Mouse (Mus musculus) kidney, adult 2 months (tissue): ENCODE results near the gene Strn4.

Experiments used
- CTCF ChIP-seq: fragments of 200-500 bp; conservative IDR thresholded peaks from 2 replicates; pipeline ENCODE4 v1.5.1; 2011; ENCODE audit warnings: low read depth, mild to moderate bottlenecking, control low read depth, low read length, moderate library complexity, mixed read lengths; ENCODE audit not compliant: insufficient read depth, insufficient read length
- POLR2A ChIP-seq: fragments of 200-500 bp; IDR thresholded peaks from one replicate; pipeline ENCODE4 v1.6.1; 2011; ENCODE audit warnings: low read depth, low read length, control low read depth

DNA sequence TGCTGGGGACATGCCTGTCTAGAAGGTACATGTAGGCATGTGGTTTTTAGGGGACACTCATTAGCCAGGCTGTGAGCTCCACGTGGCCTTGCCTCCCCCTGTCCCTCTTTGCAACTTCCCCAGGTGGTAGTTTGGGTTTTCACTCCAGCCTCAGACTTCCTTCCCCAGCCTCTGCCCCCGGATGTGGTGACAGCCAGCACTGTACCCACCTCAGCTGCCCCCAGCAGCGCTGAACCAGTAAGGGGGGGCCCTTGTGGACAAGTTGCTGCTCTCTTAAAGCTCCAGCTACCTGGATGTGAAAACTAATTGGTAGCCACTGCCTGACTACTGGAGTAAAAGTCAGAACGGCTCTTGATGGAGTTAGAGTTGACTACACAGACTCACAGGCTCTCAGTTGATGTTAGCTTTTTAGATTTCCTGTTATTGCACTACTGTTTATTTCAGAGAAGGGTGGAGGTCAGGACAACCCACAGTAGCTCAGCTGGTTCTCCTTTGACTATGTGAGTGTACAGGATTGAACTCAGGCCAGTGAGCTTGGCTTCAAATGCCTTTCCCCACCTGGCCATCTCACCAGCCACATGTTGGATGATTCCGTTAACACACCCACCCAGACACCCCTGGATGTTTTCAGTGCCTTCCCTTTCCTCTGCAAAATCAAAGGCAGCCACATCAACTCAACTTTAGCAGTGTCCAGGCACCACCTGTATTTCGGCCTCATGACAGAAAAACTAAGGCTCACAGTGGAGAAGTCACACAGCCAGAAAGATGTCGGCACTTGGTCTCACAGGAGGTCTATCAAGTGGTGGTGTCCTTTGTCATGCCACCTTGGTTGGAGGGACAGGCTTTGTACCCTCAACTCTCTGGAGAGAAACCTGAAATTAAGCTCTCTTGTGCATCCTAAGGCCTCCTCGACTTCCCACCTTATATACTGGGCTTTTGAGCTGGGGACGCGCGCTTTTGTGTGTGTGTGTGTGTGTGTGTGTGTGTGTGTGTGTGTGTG, 26.2 kb downstream of the Strn4 start:
- TF ChIP-seq CTCF = no peak
- no peak for TF ChIP-seq POLR2A
